Mouse (Mus musculus) neural tube, embryonic 13.5 days (tissue): Measurements from ENCODE around the gene Zwint. TPM values are rescaled to one million over a fixed set of nuclear protein-coding genes. Genes with fewer than 3 reads are reported as not detected.

Experiments
- ATAC-seq: fragments of 200-750 bp; cut with Nextera tagmentation; 2 replicates; pipeline ENCODE4 v1.8.0; 2017; ENCODE audit warnings: low read depth, mild to moderate bottlenecking, moderate TSS enrichment, moderate library complexity
- H3K27ac ChIP-seq: fragments of 300-500 bp; sonication (generic); replicated peaks from 2 replicates; pipeline ENCODE4 v1.5.1; 2015; ENCODE audit warnings: moderate library complexity, mild to moderate bottlenecking, inconsistent platforms
- H3K27me3 ChIP-seq: fragments of 300-500 bp; sonication (generic); 2 replicates; pipeline ENCODE4 v1.6.1; 2015; ENCODE audit warnings: mild to moderate bottlenecking, inconsistent platforms
- H3K36me3 ChIP-seq: fragments of 300-500 bp; sonication (generic); 2 replicates; pipeline ENCODE4 v1.6.1; 2015; ENCODE audit warnings: mild to moderate bottlenecking, inconsistent platforms
- H3K4me1 ChIP-seq: fragments of 300-500 bp; sonication (generic); replicated peaks from 2 replicates; pipeline ENCODE4 v1.6.1; 2015; ENCODE audit warnings: inconsistent platforms
- H3K4me2 ChIP-seq: fragments of 300-500 bp; sonication (generic); 2 replicates; pipeline ENCODE4 v1.6.1; 2015; ENCODE audit warnings: inconsistent platforms, mild to moderate bottlenecking, moderate library complexity
- H3K4me3 ChIP-seq: fragments of 300-500 bp; sonication (generic); 2 replicates; pipeline ENCODE4 v1.5.1; 2015; ENCODE audit warnings: mild to moderate bottlenecking, inconsistent platforms
- H3K9ac ChIP-seq: fragments of 300-500 bp; sonication (generic); 2 replicates; pipeline ENCODE4 v1.6.1; 2015; ENCODE audit warnings: moderate library complexity, mild to moderate bottlenecking, inconsistent platforms
- H3K9me3 ChIP-seq: fragments of 300-500 bp; sonication (generic); 2 replicates; pipeline ENCODE4 v1.6.1; 2016; ENCODE audit warnings: inconsistent platforms
- WGBS: fragments of 180-500 bp; shearing (Covaris S2); methylation state at CpG from one replicate; pipeline ENCODE4 v1.1.7; 2015; 5-methylcytosine and 5-hydroxymethylcytosine counted together
- polyA plus RNA-seq: library from polyadenylated mRNA; unstranded; fragments of >200 nt; fragmentation: Nextera tagmentation; extraction: Ambion mirVana; gene quantifications from 2 replicates; pipeline ENCODE4 v1.2.1, GENCODE M21; 2015

The Zwint gene
- polyA plus RNA-seq, 1 experiment from 2014 or later = 555 TPM

GRCm38 (mm10) chr10:72669086-72669485 lies 14.4 kb downstream of the Zwint start:
- Histone ChIP-seq H3K9me3 (no peaks in the 10 kb centered on the region), H3K36me3 (peaks cover 55% of the 10 kb centered on the region), H3K4me1 (no peaks in the 10 kb centered on the region), H3K27ac (no peak overlapping the region), H3K27me3 (no peaks in the 10 kb centered on the region), H3K4me3 (no peak overlapping the region), H3K9ac (no peak overlapping the region), H3K4me2 (no peak overlapping the region)
- no peak for ATAC-seq
- 95% methylated on average over 1 of the region's 1 CpGs for WGBS

- H3K9ac ChIP-seq = no peak overlapping the region
- WGBS = 95% methylated on average over 6 of the region's 6 CpGs
- no peak for ATAC-seq
- H3K36me3 ChIP-seq = peaks cover 15% of the 10 kb centered on the region
- no peak overlapping the region for H3K27ac ChIP-seq
- H3K27me3 ChIP-seq = no peaks in the 10 kb centered on the region
- no peaks in the 10 kb centered on the region for H3K4me1 ChIP-seq
- no peak overlapping the region for H3K4me3 ChIP-seq
- H3K9me3 ChIP-seq = no peaks in the 10 kb centered on the region
- H3K4me2 ChIP-seq = no peak overlapping the region
Observed at GRCm38 (mm10) chr10:72675971-72676370, 21.3 kb downstream of the Zwint start.

DNA sequence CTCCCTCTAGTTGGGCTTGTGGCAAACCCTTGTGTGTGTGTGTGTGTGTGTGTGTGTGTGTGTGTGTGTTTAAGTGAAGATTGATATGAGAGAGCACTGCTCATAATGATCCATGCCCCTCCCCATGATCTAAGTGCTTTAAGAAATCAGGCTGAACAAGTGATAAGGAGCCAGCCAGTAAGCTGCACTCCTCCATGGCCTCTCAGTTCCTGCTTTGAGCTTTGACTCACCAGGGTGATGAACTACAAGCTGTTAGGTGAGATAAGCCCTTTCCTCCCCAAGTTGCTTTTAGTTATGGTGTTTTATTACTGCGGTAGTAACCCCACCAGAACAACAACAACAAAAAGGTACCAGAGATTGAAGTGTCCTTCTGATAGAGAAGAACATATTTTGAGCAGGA lies 21.9 kb downstream of the Zwint start:
- no peak overlapping the region for H3K4me3 ChIP-seq
- no peaks in the 10 kb centered on the region for H3K27me3 ChIP-seq
- no peak overlapping the region for H3K4me2 ChIP-seq
- H3K4me1 ChIP-seq = no peaks in the 10 kb centered on the region
- no peak for ATAC-seq
- WGBS = 90% methylated on average over 1 of the region's 1 CpGs
- H3K9me3 ChIP-seq = no peaks in the 10 kb centered on the region
- peaks cover 13% of the 10 kb centered on the region for H3K36me3 ChIP-seq
- no peak overlapping the region for H3K9ac ChIP-seq
- H3K27ac ChIP-seq = no peak overlapping the region

DNA sequence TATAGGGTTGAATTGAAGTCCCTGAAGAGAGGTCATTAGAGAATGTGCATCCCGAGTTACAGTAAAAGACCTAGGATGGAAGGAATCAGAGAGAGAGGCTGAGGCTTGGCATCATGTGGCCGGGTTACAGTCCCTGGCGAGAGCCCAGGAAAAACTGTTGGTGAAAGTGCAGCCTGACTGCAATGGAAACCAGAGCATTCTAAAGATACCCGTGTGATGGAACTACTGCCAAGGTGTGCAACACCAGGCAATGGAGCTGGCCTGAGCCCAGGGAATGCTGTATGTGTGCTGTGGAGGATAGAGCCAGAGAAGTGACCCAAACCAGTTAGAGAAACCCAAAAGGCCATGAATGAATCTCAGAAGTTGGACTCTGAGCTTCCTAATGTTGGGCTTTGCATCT lies 24.4 kb downstream of the Zwint start:
- Histone ChIP-seq H3K4me2 (no peak overlapping the region), H3K27me3 (no peaks in the 10 kb centered on the region), H3K9ac (no peak overlapping the region), H3K36me3 (peaks cover 6% of the 10 kb centered on the region), H3K4me3 (no peak overlapping the region), H3K4me1 (no peaks in the 10 kb centered on the region), H3K9me3 (no peaks in the 10 kb centered on the region), H3K27ac (no peak overlapping the region)
- ATAC-seq = no peak
- 85% methylated on average over 4 of the region's 4 CpGs for WGBS

- Histone ChIP-seq H3K36me3 (no peaks in the 10 kb centered on the region), H3K27me3 (no peaks in the 10 kb centered on the region), H3K9ac (no peak overlapping the region), H3K4me2 (no peak overlapping the region), H3K27ac (no peak overlapping the region), H3K4me3 (no peak overlapping the region), H3K9me3 (no peaks in the 10 kb centered on the region), H3K4me1 (no peaks in the 10 kb centered on the region)
- 84% methylated on average over 5 of the region's 5 CpGs for WGBS
- ATAC-seq = no peak
Observed at GRCm38 (mm10) chr10:72701092-72701491, 46.4 kb downstream of the Zwint start.

DNA sequence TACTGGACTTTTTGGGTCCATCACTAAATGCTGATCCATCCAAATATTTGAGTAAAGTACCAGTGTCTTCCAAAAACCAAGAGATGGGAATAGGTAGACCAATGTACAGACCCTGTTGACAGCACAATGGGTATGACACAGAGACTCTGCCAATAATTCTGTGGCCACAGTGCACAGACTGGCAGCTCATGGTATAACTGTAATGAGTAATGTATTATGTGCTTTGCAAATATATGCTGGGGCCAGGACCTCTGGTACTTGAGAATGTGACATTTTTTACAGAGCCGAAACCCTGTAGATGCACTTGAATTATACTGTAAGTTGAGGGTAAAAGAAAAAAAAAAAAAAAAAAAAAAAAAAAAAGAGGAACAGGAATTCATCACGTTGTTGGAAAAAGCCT lies 59.1 kb downstream of the Zwint start:
- ATAC-seq = no peak
- no peak overlapping the region for H3K4me2 ChIP-seq
- H3K9ac ChIP-seq = no peak overlapping the region
- H3K27me3 ChIP-seq = no peaks in the 10 kb centered on the region
- WGBS = 83% methylated on average over 2 of the region's 2 CpGs
- no peak overlapping the region for H3K4me3 ChIP-seq
- H3K9me3 ChIP-seq = no peaks in the 10 kb centered on the region
- no peak overlapping the region for H3K27ac ChIP-seq
- no peaks in the 10 kb centered on the region for H3K4me1 ChIP-seq
- H3K36me3 ChIP-seq = no peaks in the 10 kb centered on the region
